Mouse (Mus musculus) hindbrain, embryonic 10.5 days (tissue): Measurements from ENCODE around the gene Gbp4. TPM values are rescaled to one million over a fixed set of nuclear protein-coding genes. Genes with fewer than 3 reads are reported as not detected.
"Not testable (repeated sequence)": the region's sequence is repeated elsewhere in the genome, so short reads cannot be mapped to it uniquely, and the experiment has no call there.

Experiments used
- DNase-seq: peaks from one replicate; pipeline ENCODE4 v3.0.0-alpha.2; 2017; ENCODE audit warnings: low spot score
- H3K27ac ChIP-seq: fragments of 300-500 bp; sonication (generic); 2 replicates; pipeline ENCODE4 v1.5.1; 2016; ENCODE audit warnings: mild to moderate bottlenecking, moderate library complexity
- H3K27me3 ChIP-seq: fragments of 300-500 bp; sonication (generic); 2 replicates; pipeline ENCODE4 v1.6.1; 2016; ENCODE audit warnings: mild to moderate bottlenecking; ENCODE audit not compliant: poor library complexity, insufficient read depth, severe bottlenecking
- H3K36me3 ChIP-seq: fragments of 300-500 bp; sonication (generic); 2 replicates; pipeline ENCODE4 v1.6.1; 2016; ENCODE audit warnings: mild to moderate bottlenecking, moderate library complexity
- H3K4me1 ChIP-seq: fragments of 300-500 bp; sonication (generic); replicated peaks from 2 replicates; pipeline ENCODE4 v1.6.1; 2016; ENCODE audit warnings: mild to moderate bottlenecking
- H3K4me3 ChIP-seq: fragments of 300-500 bp; sonication (generic); 2 replicates; pipeline ENCODE4 v1.5.1; 2016; ENCODE audit warnings: mild to moderate bottlenecking, moderate library complexity
- H3K9me3 ChIP-seq: fragments of 300-500 bp; sonication (generic); 2 replicates; pipeline ENCODE4 v1.6.1; 2016; ENCODE audit warnings: mild to moderate bottlenecking, moderate library complexity
- WGBS: fragments of 180-500 bp; shearing (Covaris S2); methylation state at CpG from one replicate; pipeline ENCODE4 v1.1.7; 2016; 5-methylcytosine and 5-hydroxymethylcytosine counted together
- polyA plus RNA-seq: library from polyadenylated mRNA; unstranded; fragments of >200 nt; fragmentation: Nextera tagmentation; extraction: Ambion mirVana; gene quantifications from 2 replicates; pipeline ENCODE4 v1.2.1, GENCODE M21; 2016

The Gbp4 gene
- 0.24 and 0.31 TPM in 2 replicates for polyA plus RNA-seq

DNA sequence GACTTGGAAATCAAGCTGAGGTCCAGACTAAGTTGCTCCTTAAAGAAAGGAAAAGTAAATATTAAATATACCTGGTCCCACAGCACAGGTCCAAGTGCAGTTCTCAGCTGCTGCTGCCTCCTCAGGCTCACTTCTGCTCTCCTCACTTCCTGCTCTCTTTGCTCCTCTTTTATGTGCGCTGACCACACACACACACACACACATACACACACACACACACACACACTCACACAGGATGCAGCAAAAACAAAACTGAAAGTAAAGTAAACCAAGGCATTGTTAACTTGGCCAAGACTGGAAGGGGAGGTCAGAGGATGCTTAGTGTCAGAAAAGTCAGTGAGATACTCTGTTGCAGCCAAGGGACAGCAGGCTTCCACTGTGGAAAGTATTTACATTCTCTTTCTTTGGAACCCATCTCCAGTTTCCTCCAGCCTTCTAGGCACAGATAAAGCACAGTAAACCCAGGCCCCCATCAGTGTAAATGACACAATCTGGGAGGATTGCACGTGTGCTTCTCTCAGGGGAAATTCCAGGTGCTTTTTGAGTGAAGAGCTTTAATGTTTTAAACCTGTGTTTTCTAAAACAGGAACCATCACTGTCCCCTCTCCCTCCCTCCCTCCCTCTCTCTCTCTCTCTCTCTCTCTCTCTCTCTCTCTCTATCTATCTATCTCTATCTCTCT, at the start of gene Gbp4, which contains the start of the genes Gbp9 and Gbp8:
Gbp4 (minus strand) TSS at position 178 of the 680 bp plus-strand sequence.
Gbp9 (minus strand) TSS at position 131 of the 680 bp plus-strand sequence.
Gbp8 (minus strand) TSS at position 132 of the 680 bp plus-strand sequence.
- DNase-seq, H3K4me1 ChIP-seq, H3K36me3 ChIP-seq, H3K27ac ChIP-seq, H3K4me3 ChIP-seq, H3K9me3 ChIP-seq, H3K27me3 ChIP-seq: not testable (repeated sequence)
- WGBS: 22% methylated on average over 2 of the region's 2 CpGs

DNA sequence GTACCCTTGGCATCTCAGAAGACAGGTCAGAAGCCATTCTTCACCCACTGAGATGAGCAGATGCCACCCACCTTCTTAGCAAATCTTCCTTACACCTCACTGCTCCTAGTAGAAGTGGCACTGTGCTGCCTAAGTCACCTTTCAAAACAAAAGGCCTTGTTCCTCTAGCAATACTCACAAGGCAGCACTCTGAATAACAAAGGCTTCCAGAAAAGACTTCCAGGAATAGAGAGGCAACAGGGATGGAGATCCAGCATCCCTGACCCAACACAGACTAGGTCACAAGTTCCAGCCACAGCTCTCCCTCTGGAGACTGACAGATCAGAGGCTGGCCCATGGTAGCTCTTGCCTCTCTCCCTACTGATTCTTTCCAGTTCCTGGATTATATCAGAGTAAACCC, 42.1 kb upstream of the Gbp4 start:
- no peak overlapping the region for H3K4me3 ChIP-seq
- no peaks in the 10 kb centered on the region for H3K27me3 ChIP-seq
- H3K4me1 ChIP-seq: no peaks in the 10 kb centered on the region
- no peaks in the 10 kb centered on the region for H3K36me3 ChIP-seq
- DNase-seq: no peak
- H3K9me3 ChIP-seq: no peaks in the 10 kb centered on the region
- no peak overlapping the region for H3K27ac ChIP-seq

DNA sequence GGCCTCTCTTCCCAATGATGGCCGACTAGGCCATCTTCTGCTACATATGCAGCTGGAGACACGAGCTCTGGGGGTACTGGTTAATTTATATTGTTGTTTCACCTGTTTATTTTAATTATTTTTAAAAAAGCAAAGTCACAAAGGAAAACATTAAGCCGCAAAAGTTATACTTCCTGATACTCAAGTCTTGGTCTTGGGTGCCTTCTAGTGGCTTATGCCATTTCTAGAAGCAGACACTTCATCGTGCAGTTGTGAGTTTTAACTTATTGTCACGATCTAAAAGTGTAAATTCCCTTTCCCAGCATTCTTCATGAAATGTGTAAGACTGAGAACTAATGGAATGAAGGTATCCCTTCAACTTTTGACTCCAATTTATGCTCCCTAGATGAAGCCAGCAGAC, 17.2 kb upstream of the Gbp4 start:
- Histone ChIP-seq H3K27me3 (no peaks in the 10 kb centered on the region), H3K27ac (no peak overlapping the region), H3K36me3 (no peaks in the 10 kb centered on the region), H3K4me3 (no peak overlapping the region), H3K4me1 (no peaks in the 10 kb centered on the region), H3K9me3 (no peaks in the 10 kb centered on the region)
- 89% methylated on average over 5 of the region's 5 CpGs for WGBS
- DNase-seq: no peak

DNA sequence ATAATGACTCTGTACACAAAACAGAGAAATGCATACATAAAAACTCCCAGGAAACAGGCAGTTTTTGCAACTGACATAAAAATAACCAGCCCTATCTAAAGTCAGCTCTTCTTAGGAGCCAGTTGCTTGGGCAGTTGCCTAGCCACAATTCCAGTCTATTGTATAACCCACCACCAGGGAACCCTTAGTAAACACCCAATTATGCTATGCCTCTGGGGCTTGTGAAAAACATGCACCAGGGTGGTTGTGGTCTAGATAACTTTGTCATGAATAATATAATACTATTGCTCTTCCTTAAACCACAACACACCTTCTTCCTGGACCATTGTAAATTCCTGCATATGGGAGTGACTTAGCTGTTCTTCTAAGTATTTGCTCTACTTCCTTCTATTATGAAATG, 14.7 kb upstream of the Gbp4 start:
- H3K9me3 ChIP-seq: no peaks in the 10 kb centered on the region
- DNase-seq: no peak
- no peak overlapping the region for H3K4me3 ChIP-seq
- no peaks in the 10 kb centered on the region for H3K4me1 ChIP-seq
- H3K27me3 ChIP-seq: no peaks in the 10 kb centered on the region
- H3K27ac ChIP-seq: no peak overlapping the region
- H3K36me3 ChIP-seq: no peaks in the 10 kb centered on the region

DNA sequence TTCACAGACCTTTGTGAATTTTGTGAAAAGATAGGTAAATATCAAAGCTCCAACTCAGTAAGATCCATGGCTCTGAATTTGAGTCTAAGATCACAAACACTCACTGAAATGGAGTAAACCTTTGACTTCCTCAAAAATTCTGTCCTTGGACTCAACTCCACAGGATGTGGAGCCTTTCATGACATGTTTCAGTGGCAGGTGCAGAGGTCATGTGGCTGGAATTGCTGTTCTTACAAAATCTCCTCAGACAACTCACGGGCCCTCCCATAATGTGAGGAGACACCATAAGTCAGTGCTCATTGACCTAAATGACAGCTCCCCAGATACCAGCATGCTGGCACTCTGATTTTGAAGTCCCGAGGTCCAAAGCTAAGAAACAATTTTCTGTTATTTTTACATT, 8.7 kb upstream of the Gbp4 start:
- H3K4me3 ChIP-seq, H3K27me3 ChIP-seq, H3K4me1 ChIP-seq, DNase-seq, H3K9me3 ChIP-seq, H3K27ac ChIP-seq, H3K36me3 ChIP-seq: not testable (repeated sequence)
- WGBS: 79% methylated on average over 2 of the region's 2 CpGs

DNA sequence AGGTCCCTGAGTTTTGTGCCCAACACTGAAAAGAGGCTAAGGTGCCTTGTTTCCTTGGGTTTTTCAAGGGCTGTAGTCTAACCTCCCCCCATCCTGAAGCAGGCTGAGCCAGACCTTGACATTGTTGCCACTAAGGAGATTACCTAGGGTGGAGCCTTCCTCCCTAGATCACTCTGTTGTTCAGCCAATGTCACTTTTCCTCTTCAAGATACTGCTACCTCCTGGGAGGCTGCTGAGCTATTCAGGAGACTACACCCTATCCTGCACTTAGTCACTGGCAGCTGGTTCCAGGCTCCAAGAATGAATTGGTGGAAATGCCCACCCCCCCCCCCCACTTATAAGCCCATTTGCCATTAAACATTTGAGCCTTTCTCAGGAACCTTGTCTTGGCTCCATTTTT, 7.1 kb upstream of the Gbp4 start:
- Histone ChIP-seq H3K4me3 (no peak overlapping the region), H3K36me3 (no peaks in the 10 kb centered on the region), H3K27ac (no peak overlapping the region), H3K27me3 (no peaks in the 10 kb centered on the region), H3K4me1 (no peaks in the 10 kb centered on the region), H3K9me3 (no peaks in the 10 kb centered on the region)
- DNase-seq: no peak

DNA sequence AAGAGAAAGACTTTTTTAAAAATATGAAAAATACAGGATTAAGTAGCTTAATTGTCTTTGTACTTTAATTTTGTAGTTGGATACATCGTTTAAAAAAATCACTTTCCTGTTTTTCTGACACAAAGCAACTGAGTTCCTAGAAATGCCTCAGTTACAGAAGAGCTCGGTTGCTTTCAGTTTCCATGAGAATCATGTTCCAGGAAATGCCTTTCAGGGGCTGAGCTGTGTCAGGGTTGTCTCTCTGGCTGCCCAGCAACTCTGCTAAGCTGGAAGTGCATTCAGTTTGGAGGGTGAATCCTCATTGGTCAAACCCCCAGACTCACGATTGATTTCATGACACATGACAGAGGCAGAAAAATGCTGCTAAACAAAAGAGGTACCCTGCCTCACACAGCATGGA, 6.3 kb upstream of the Gbp4 start:
- WGBS: 53% methylated on average over 3 of the region's 3 CpGs

DNA sequence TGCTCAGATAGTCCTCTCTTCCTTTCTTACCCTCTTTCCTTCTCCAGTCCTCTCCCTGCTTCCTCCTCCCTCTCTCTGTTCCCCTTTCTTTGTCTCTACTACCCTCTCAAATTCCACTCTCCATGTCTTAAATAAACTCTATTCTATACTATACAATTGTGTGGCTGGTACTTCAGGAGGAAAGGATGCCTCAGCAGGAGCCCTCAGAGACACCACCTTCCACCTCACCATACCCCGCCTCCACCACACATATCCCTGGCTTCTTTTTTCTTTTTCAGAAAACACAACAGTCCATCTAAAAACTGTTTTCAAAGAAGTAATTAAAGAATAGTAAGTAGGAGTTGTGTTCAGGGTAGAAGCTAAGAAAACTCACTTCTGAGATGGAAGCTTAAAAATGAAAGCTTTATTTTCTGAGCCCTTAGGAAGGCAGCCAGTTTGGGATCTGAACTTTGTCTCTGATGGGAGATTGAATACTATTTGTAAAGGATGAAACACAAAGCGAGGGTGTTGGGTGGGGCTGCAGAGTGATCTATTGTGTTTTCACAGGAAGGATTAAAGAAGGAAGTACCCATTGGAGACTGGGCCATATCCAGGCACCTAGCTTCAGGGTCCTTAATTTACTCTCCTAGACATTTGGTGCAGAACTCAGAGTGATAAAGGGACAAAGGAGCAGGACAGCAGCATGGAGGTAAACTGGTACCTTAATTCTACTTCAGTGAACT, 864 bp upstream of the Gbp4 start:
- not testable (repeated sequence) for H3K27me3 ChIP-seq, H3K4me3 ChIP-seq, H3K27ac ChIP-seq, H3K4me1 ChIP-seq, H3K9me3 ChIP-seq, DNase-seq, H3K36me3 ChIP-seq
- 52% methylated on average over 2 of the region's 2 CpGs for WGBS

More for the DNA sequence above, 6.3 kb upstream of the Gbp4 start:
- DNase-seq, H3K27ac ChIP-seq, H3K36me3 ChIP-seq, H3K27me3 ChIP-seq, H3K4me3 ChIP-seq, H3K9me3 ChIP-seq, H3K4me1 ChIP-seq: not testable (repeated sequence)

DNA sequence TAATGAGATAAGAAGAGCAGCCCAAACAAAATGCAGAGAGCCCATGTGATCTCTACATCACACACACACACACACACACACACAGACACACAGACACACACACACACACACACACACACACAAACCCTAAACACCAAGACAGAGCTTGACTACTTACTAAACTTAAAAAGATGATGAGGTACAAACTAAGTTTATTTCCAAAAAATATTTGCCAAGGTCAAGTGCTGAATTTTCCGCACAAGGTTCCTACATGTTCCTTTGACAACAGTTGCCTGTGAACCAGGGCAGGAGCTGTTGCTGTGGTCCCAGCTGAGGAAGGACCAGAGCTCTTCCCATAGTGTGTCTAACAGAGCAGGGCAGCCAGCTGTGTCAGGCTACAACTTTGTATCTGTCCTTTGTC, 480 bp downstream of the Gbp4 start:
- 89% methylated on average over 1 of the region's 1 CpGs for WGBS

DNA sequence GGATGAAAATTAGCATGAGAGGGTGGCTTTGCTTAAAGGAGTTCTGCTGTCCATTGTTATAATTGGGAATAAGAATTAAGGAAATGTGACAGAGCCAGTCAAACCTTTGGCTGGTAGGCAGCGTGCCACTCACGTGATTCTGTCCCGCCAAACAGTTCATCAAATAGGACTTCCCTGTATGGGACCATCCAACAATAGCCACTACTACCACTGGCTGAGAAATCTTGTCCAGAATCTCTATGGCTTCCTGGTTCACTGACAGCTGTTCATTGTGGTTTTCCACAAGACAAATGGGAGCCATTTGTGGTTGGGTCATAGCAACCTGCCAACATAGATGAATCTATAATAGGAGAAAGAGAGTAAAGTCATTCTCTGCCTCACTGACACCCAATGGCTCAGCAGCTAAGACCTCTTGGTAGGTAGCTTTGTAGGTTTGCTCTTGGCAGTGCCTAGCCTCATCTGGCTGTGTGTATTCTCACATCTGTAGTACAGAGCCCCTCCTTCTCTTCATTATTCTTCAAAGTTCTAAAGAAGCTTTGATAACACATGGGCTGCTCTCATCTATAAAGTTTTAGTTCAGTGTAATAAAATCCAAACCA, 2.6 kb downstream of the Gbp4 start:
- WGBS: 81% methylated on average over 3 of the region's 3 CpGs
- not testable (repeated sequence) for H3K27me3 ChIP-seq, H3K27ac ChIP-seq, DNase-seq, H3K36me3 ChIP-seq, H3K9me3 ChIP-seq, H3K4me3 ChIP-seq, H3K4me1 ChIP-seq

More for the DNA sequence above, 480 bp downstream of the Gbp4 start:
- Histone ChIP-seq H3K9me3 (no peaks in the 10 kb centered on the region), H3K4me3 (no peak overlapping the region), H3K27me3 (no peaks in the 10 kb centered on the region), H3K27ac (no peak overlapping the region), H3K36me3 (no peaks in the 10 kb centered on the region), H3K4me1 (no peaks in the 10 kb centered on the region)
- no peak for DNase-seq

DNA sequence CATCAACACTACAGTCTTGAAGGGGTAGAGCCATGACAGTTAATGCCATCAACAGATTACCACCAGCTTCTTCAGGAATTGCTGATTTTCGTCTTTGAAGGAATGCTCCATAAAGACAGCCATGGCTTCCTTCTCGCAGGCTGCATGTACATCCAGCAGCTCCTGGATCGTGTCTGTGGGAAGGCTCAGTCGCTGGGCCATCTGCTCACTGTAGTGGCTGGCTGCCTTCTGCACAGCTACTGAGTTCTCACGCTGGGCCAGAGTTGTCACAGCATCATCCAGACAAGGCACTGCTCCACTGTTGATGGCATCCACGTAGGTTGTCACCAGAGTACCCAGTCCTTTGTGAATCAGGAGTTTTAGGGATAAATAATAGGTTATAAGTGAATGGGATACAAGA, 17.7 kb downstream of the Gbp4 start:
- not testable (repeated sequence) for H3K27ac ChIP-seq, H3K4me1 ChIP-seq, H3K4me3 ChIP-seq, DNase-seq, H3K9me3 ChIP-seq, H3K36me3 ChIP-seq, H3K27me3 ChIP-seq
- WGBS: 84% methylated on average over 6 of the region's 6 CpGs

DNA sequence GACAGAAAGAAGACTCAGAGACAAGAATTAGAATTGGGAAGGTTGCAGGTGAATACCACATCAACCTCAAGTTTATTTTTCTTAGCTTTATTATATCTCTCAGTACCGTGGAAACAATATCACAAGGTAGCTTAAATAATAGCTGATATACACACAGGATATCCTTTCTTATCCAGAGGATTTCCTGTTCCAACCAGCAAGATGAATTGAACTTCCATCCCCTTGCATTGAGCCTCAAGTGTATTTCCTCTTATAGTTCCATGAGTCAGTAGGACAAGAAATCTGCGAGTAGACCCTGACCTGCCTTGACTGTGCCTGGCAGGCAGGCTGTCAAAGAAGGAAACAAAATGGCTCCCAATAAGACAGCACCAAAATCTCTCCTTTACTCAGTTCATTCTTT, 23.6 kb downstream of the Gbp4 start:
- Histone ChIP-seq H3K9me3 (no peaks in the 10 kb centered on the region), H3K27me3 (no peaks in the 10 kb centered on the region), H3K4me3 (no peak overlapping the region), H3K27ac (no peak overlapping the region), H3K4me1 (no peaks in the 10 kb centered on the region), H3K36me3 (no peaks in the 10 kb centered on the region)
- no peak for DNase-seq
- 84% methylated on average over 2 of the region's 2 CpGs for WGBS

DNA sequence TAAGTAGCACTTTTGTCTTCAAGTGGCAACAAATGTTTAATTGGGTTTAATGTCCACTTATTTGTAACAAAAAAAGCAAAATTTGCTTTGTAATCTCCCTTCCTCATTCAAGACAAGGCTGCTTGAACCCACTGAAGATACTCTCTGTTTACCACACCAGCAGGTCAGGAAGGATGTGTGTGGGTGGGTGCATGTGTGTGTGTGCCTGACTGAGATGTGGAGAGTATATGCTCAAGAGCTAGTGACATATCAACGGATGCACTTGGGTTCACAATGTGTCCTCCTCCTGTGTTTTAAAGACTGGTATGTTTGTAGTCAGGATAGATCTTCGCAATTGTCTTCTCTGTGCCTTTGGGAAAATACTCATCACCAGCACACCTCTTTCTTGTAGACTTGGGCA, 24.7 kb downstream of the Gbp4 start:
- 86% methylated on average over 2 of the region's 2 CpGs for WGBS
- H3K9me3 ChIP-seq: no peaks in the 10 kb centered on the region
- no peak overlapping the region for H3K4me3 ChIP-seq
- H3K36me3 ChIP-seq: no peaks in the 10 kb centered on the region
- H3K27me3 ChIP-seq: no peaks in the 10 kb centered on the region
- H3K4me1 ChIP-seq: peaks cover 2% of the 10 kb centered on the region
- DNase-seq: no peak
- H3K27ac ChIP-seq: no peak overlapping the region
